Mouse (Mus musculus): ENCODE results near the gene Bfsp2. TPM values are rescaled to one million over a fixed set of nuclear protein-coding genes. Genes with fewer than 3 reads are reported as not detected.

The Bfsp2 gene
- polyA plus RNA-seq, 1 experiment from 2014 or later: 0.74 TPM

DNA sequence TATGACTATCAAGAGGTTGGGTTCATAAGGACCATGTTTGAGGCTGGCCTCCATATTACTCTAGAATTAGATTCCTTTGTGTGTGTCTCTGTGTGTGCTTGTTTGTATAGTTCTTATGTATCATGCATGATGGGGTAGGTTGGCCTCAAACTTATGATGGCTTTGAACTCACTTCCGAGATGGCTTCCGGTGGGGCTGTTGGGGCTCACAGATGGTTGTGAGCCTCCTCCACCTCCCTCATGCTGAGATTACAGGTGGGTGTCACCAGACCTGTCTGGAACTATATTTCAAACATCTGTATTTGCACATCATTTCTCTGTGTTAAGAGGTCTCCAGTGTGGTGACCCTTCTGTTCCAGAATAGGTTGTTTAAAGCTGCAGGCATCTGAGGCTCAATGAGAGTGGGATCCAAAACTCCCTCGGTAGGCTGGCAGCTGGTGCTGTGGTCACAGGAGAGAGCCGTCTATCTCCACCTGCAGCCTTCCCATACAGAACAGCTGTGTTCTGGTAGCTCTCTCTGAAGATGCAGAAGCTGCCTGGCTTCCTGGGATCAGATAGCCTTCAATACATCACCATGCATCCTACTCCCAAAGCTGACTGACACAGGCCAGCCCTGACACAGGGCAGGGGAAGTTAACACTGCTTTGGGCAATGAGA lies 96.0 kb downstream of the Bfsp2 start:
- no peak overlapping the region for H3K27ac ChIP-seq
- no peaks in the 10 kb centered on the region for H3K27me3 ChIP-seq (ENCODE audit: insufficient read depth, poor library complexity, severe bottlenecking)
- no peak overlapping the region for H3K4me3 ChIP-seq
- no peaks in the 10 kb centered on the region for H3K9me3 ChIP-seq
- H3K36me3 ChIP-seq: no peaks in the 10 kb centered on the region
- peaks cover 26% of the 10 kb centered on the region for H3K4me1 ChIP-seq
- WGBS: 74% methylated on average over 4 of the region's 4 CpGs
- no peak for DNase-seq (ENCODE audit: low spot score)

DNA sequence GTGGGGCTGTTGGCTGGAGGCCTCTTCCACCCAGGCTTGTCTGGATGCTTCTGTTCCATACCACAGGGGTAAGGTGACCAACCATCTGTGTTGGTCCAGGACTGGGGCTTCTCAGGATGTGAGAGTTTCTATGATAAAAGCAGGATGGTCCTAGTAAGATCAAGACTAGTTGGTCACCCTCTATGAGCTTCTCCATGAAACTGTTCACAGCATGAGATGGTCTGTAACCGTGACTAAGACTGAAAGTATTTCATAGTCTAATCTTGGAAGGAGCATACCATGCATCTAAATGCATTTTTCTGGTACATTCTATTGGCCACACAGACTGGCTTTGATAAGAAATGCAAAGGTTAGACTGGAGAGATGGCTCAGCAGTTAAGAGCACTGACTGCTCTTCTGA lies 96.6 kb downstream of the Bfsp2 start:
- Histone ChIP-seq H3K4me1 (peaks cover 33% of the 10 kb centered on the region), H3K36me3 (no peaks in the 10 kb centered on the region), H3K27me3 (ENCODE audit: insufficient read depth, poor library complexity, severe bottlenecking) (no peaks in the 10 kb centered on the region), H3K27ac (no peak overlapping the region), H3K4me3 (no peak overlapping the region), H3K9me3 (no peaks in the 10 kb centered on the region)
- no peak for DNase-seq (ENCODE audit: low spot score)
- WGBS: 84% methylated on average over 1 of the region's 1 CpGs

DNA sequence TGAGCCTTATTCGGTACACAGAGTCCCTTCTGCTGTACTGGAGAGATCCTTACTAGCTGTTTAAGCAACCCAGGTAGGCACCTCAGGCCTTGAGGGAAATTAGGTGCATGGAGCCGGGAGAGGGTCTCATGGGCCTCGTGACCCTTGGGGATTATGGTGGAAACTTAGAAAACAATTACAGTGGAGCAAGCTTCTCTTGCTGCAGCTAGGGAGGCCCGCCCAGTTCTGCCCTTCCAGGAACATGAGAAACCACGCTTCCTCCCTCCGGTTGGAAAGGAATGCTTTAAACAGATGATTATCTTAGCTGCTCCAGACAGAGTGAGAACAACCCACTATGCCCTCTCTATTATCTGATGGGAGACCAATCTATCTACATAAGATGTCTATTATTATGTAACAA lies 97.2 kb downstream of the Bfsp2 start:
- Histone ChIP-seq H3K4me3 (no peak overlapping the region), H3K27me3 (ENCODE audit: insufficient read depth, poor library complexity, severe bottlenecking) (no peaks in the 10 kb centered on the region), H3K9me3 (no peaks in the 10 kb centered on the region), H3K27ac (no peak overlapping the region), H3K36me3 (no peaks in the 10 kb centered on the region), H3K4me1 (peaks cover 29% of the 10 kb centered on the region)
- DNase-seq (ENCODE audit: low spot score): no peak
- 54% methylated on average over 6 of the region's 6 CpGs for WGBS

DNA sequence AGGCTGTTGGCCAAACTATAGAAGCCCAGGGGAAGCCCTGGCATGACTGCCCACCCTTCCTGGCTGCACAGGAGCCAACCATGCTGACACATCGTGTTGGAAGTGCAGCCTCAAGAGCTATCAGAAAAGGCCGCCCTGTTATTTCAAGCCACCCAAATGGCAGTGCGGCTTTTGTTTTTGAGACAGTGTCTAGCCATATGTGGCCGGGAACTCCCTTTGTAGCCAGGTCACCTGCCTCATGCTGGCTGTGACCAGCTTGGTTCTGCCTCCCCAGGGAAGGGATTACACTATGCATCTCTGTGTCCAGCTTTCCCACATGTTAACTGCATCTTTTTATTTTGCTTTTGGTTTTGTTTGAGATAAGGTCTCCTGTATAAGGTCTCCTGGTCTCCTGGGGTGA lies 99.7 kb downstream of the Bfsp2 start:
- H3K27ac ChIP-seq: no peak overlapping the region
- 84% methylated on average over 4 of the region's 4 CpGs for WGBS
- no peak overlapping the region for H3K4me3 ChIP-seq
- H3K4me1 ChIP-seq: peaks cover 19% of the 10 kb centered on the region
- no peaks in the 10 kb centered on the region for H3K36me3 ChIP-seq
- H3K9me3 ChIP-seq: no peaks in the 10 kb centered on the region
- no peak for DNase-seq (ENCODE audit: low spot score)
- H3K27me3 ChIP-seq (ENCODE audit: insufficient read depth, poor library complexity, severe bottlenecking): no peaks in the 10 kb centered on the region

DNA sequence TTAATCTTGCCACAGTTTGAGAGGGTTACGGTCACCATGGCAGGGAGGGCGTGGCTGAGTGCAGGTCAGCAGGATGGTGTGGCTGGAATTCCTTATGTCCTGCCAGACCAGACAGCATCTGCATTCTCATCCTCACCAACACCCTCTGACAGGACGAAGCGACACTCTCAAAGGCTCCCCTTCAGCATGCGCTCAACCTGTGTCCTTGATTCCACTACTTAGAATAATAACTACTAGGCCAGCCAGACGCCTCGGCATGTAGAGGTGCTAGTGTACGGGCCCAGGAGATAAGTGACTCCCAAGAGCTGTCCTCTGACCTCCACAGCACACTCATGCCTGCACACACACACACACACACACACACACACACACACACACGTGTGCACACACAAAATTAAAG lies 101.0 kb downstream of the Bfsp2 start:
- Histone ChIP-seq H3K4me1 (peaks cover 19% of the 10 kb centered on the region), H3K36me3 (no peaks in the 10 kb centered on the region), H3K9me3 (no peaks in the 10 kb centered on the region), H3K4me3 (no peak overlapping the region), H3K27me3 (ENCODE audit: insufficient read depth, poor library complexity, severe bottlenecking) (no peaks in the 10 kb centered on the region), H3K27ac (no peak overlapping the region)
- peak; percentile 81 for DNase-seq (ENCODE audit: low spot score)
- WGBS: 41% methylated on average over 9 of the region's 9 CpGs

DNA sequence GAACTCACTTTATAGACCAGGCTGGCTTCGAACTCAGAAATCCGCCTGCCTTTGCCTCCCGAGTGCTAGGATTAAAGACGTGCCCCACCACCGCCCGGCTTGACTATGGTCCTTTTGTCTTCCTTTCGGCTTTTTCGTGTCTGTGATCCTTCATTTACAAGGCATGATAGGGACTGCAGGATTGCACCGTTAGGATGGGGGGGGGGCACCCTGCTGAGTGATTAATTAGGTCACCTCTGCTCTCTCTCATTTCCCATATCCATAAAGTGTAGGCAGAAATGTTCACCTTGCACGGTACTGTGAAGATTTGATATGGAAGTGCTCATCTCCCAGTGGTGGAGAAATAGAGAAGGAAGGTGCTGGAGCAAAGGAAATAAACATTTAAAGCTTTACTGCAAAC lies 101.5 kb downstream of the Bfsp2 start:
- peaks cover 19% of the 10 kb centered on the region for H3K4me1 ChIP-seq
- no peak overlapping the region for H3K27ac ChIP-seq
- H3K36me3 ChIP-seq: no peaks in the 10 kb centered on the region
- WGBS: 60% methylated on average over 10 of the region's 10 CpGs
- H3K9me3 ChIP-seq: no peaks in the 10 kb centered on the region
- DNase-seq (ENCODE audit: low spot score): no peak
- no peaks in the 10 kb centered on the region for H3K27me3 ChIP-seq (ENCODE audit: insufficient read depth, poor library complexity, severe bottlenecking)
- no peak overlapping the region for H3K4me3 ChIP-seq

DNA sequence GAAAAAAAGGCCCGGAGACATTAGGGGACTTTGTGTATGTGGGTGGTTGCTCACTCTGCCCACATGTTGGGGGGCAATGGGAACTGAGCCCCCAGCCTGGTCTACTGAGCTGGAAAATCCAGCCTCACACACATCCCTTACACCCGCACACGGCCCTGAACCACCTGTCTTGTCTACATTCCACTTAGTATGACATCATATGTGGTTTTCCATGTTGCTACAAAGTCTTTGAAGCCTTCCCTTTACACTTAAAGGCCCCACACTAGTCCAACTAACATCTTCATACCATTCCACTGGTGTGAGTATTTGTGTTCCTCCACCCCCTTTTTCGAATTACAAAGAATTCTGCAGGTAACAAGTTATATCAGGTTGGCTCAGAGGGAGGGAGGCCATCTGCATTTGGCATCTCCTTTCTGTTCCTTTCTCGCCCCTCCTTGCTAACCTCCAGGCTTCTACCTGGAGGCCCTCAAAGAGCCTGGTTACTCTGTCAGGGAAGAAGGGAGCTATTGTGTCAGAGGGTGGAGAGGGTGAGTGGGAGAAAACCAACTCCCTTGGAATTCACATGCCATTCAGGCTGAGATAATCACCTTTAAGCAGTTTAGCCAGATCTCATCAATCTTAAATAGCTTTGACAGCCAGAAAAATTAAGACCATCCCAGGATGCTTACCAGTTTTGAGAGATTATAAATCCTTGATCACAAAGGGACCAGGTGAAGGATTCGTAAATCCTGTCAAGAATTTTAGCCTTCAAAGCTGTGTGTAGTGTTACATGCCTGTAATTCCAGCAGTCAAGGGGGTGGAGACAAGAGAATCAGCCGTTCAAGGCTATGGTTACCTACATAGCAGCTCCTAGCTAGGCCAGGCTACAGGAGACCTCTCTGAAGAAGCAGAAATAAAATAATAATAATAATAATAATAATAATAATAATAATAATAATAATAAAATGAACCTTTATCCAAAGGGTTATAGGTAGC lies 103.6 kb downstream of the Bfsp2 start:
- Histone ChIP-seq H3K27ac (peak overlapping the region; percentile 42; the same call in 1 of the 2 replicates), H3K27me3 (ENCODE audit: insufficient read depth, poor library complexity, severe bottlenecking) (no peaks in the 10 kb centered on the region), H3K4me1 (peaks cover 25% of the 10 kb centered on the region), H3K36me3 (no peaks in the 10 kb centered on the region), H3K9me3 (no peaks in the 10 kb centered on the region), H3K4me3 (no peak overlapping the region)
- WGBS: 61% methylated on average over 7 of the region's 7 CpGs
- DNase-seq (ENCODE audit: low spot score): no peak

Other genes with a start within 250 kb of the Bfsp2 start
- gene Trf, start 250.0 kb downstream of the Bfsp2 start, polyA plus RNA-seq (2016; fragmentation: Nextera tagmentation; extraction: Ambion mirVana): 32.8 and 314 TPM in 2 replicates
- gene 1300017J02Rik, start 175.3 kb downstream of the Bfsp2 start, polyA plus RNA-seq (2016; fragmentation: Nextera tagmentation; extraction: Ambion mirVana): 6.7 and 7.3 TPM in 2 replicates
- gene Topbp1, start 175.2 kb downstream of the Bfsp2 start, polyA plus RNA-seq (2016; fragmentation: Nextera tagmentation; extraction: Ambion mirVana): 56.6 and 62.6 TPM in 2 replicates
- 116 and 128 TPM in 2 replicates for gene Cdv3, start 114.6 kb downstream of the Bfsp2 start, polyA plus RNA-seq (2016; fragmentation: Nextera tagmentation; extraction: Ambion mirVana)